Mouse (Mus musculus) G1E (cell line): ENCODE data around the gene Tspo.

Source experiments
- CTCF ChIP-seq: IDR thresholded peaks from 2 replicates; pipeline ENCODE4 v1.5.1; 2012; ENCODE audit warnings: low read depth, low read length, inconsistent platforms, mixed read lengths
- POLR2AphosphoS5 ChIP-seq: IDR thresholded peaks from 2 replicates; pipeline ENCODE4 v1.6.1; 2012; ENCODE audit warnings: low read depth, low read length, inconsistent platforms; ENCODE audit not compliant: insufficient replicate concordance
- TAL1 ChIP-seq: conservative IDR thresholded peaks from 2 replicates; pipeline ENCODE4 v1.6.1; 2012; ENCODE audit warnings: low read depth, low read length, inconsistent platforms, mixed read lengths

- no peak for TF ChIP-seq CTCF
- TF ChIP-seq TAL1: no peak
- no peak for TF ChIP-seq POLR2AphosphoS5
Measured at GRCm38 (mm10) chr15:83529765-83530164, 33.6 kb upstream of the Tspo start.
